Mouse (Mus musculus): ENCODE measurements around the gene Rbm5. TPM values are rescaled to one million over a fixed set of nuclear protein-coding genes. Genes with fewer than 3 reads are reported as not detected.

Rbm5 gene
- polyA plus RNA-seq, 1 experiment from 2014 or later, result 193 TPM

- Histone ChIP-seq H3K9ac (no peak overlapping the region), H3K4me1 (peaks cover 58% of the 10 kb centered on the region), H3K36me3 (no peaks in the 10 kb centered on the region), H3K9me3 (no peaks in the 10 kb centered on the region), H3K27ac (no peak overlapping the region), H3K4me2 (no peak overlapping the region), H3K4me3 (no peak overlapping the region), H3K27me3 (no peaks in the 10 kb centered on the region)
- 63% methylated on average over 6 of the region's 6 CpGs for WGBS
- ATAC-seq (ENCODE audit: insufficient number of reproducible peaks, low FRiP score, low TSS enrichment, low read depth), result no peak
These were observed 41.7 kb downstream of the Rbm5 start for GRCm38 (mm10) chr9:107728919-107729670.

GRCm38 (mm10) chr9:107727041-107727440 is 43.8 kb downstream of the Rbm5 start:
- Histone ChIP-seq H3K4me3 (no peak overlapping the region), H3K9ac (no peak overlapping the region), H3K36me3 (no peaks in the 10 kb centered on the region), H3K4me2 (no peak overlapping the region), H3K27me3 (no peaks in the 10 kb centered on the region), H3K4me1 (peaks cover 76% of the 10 kb centered on the region), H3K9me3 (no peaks in the 10 kb centered on the region), H3K27ac (peak overlapping the region; percentile 17)
- WGBS, result 28% methylated on average over 3 of the region's 3 CpGs
- ATAC-seq (ENCODE audit: insufficient number of reproducible peaks, low FRiP score, low TSS enrichment, low read depth), result no peak

- H3K27ac ChIP-seq, result peak overlapping the region; percentile 75
- no peak overlapping the region for H3K4me3 ChIP-seq
- no peak overlapping the region for H3K4me2 ChIP-seq
- peaks cover 79% of the 10 kb centered on the region for H3K4me1 ChIP-seq
- ATAC-seq (ENCODE audit: insufficient number of reproducible peaks, low FRiP score, low TSS enrichment, low read depth), result no peak
- no peaks in the 10 kb centered on the region for H3K27me3 ChIP-seq
- no peaks in the 10 kb centered on the region for H3K36me3 ChIP-seq
- no peaks in the 10 kb centered on the region for H3K9me3 ChIP-seq
- WGBS, result 82% methylated on average over 1 of the region's 1 CpGs
- H3K9ac ChIP-seq, result no peak overlapping the region
These were observed 46.0 kb downstream of the Rbm5 start for GRCm38 (mm10) chr9:107724796-107725195.

GRCm38 (mm10) chr9:107723794-107724531 is 46.8 kb downstream of the Rbm5 start:
- H3K36me3 ChIP-seq, result no peaks in the 10 kb centered on the region
- H3K4me3 ChIP-seq, result peak overlapping the region; percentile 7; the same call in 1 of the 2 replicates
- 4% methylated on average over 11 of the region's 11 CpGs for WGBS
- peaks cover 73% of the 10 kb centered on the region for H3K4me1 ChIP-seq
- peak; percentile 38; the same call in 1 of the 2 replicates for ATAC-seq (ENCODE audit: insufficient number of reproducible peaks, low FRiP score, low TSS enrichment, low read depth)
- peak overlapping the region; percentile 37 for H3K4me2 ChIP-seq
- no peaks in the 10 kb centered on the region for H3K27me3 ChIP-seq
- no peak overlapping the region for H3K9ac ChIP-seq
- H3K9me3 ChIP-seq, result no peaks in the 10 kb centered on the region
- peak overlapping the region; percentile 75 for H3K27ac ChIP-seq

GRCm38 (mm10) chr9:107723292-107723691 is 47.5 kb downstream of the Rbm5 start:
- ATAC-seq (ENCODE audit: insufficient number of reproducible peaks, low FRiP score, low TSS enrichment, low read depth), result no peak
- H3K36me3 ChIP-seq, result no peaks in the 10 kb centered on the region
- peak overlapping the region; percentile 75 for H3K27ac ChIP-seq
- H3K27me3 ChIP-seq, result no peaks in the 10 kb centered on the region
- no peaks in the 10 kb centered on the region for H3K9me3 ChIP-seq
- H3K4me1 ChIP-seq, result peaks cover 73% of the 10 kb centered on the region
- no peak overlapping the region for H3K9ac ChIP-seq
- 18% methylated on average over 6 of the region's 6 CpGs for WGBS
- peak overlapping the region; percentile 37 for H3K4me2 ChIP-seq
- H3K4me3 ChIP-seq, result no peak overlapping the region

GRCm38 (mm10) chr9:107718781-107719540 is 51.8 kb downstream of the Rbm5 start:
- H3K9ac ChIP-seq, result no peak overlapping the region
- ATAC-seq (ENCODE audit: insufficient number of reproducible peaks, low FRiP score, low TSS enrichment, low read depth), result no peak
- peaks cover 87% of the 10 kb centered on the region for H3K4me1 ChIP-seq
- H3K4me3 ChIP-seq, result no peak overlapping the region
- WGBS, result 78% methylated on average over 10 of the region's 10 CpGs
- no peaks in the 10 kb centered on the region for H3K9me3 ChIP-seq
- H3K27ac ChIP-seq, result peak overlapping the region; percentile 68
- H3K27me3 ChIP-seq, result no peaks in the 10 kb centered on the region
- no peaks in the 10 kb centered on the region for H3K36me3 ChIP-seq
- H3K4me2 ChIP-seq, result no peak overlapping the region

GRCm38 (mm10) chr9:107716951-107717350 is 53.8 kb downstream of the Rbm5 start:
- no peaks in the 10 kb centered on the region for H3K9me3 ChIP-seq
- peak; percentile 46; the same call in 1 of the 2 replicates for ATAC-seq (ENCODE audit: insufficient number of reproducible peaks, low FRiP score, low TSS enrichment, low read depth)
- no peak overlapping the region for H3K4me2 ChIP-seq
- H3K36me3 ChIP-seq, result no peaks in the 10 kb centered on the region
- no peak overlapping the region for H3K9ac ChIP-seq
- peak overlapping the region; percentile 91 for H3K27ac ChIP-seq
- H3K4me1 ChIP-seq, result peaks cover 76% of the 10 kb centered on the region
- H3K4me3 ChIP-seq, result no peak overlapping the region
- 29% methylated on average over 6 of the region's 6 CpGs for WGBS
- no peaks in the 10 kb centered on the region for H3K27me3 ChIP-seq

GRCm38 (mm10) chr9:107715632-107716031 is 55.2 kb downstream of the Rbm5 start:
- Histone ChIP-seq H3K4me1 (peaks cover 65% of the 10 kb centered on the region), H3K27me3 (no peaks in the 10 kb centered on the region), H3K36me3 (no peaks in the 10 kb centered on the region), H3K4me3 (no peak overlapping the region), H3K27ac (peak overlapping the region; percentile 91), H3K4me2 (no peak overlapping the region), H3K9ac (no peak overlapping the region), H3K9me3 (no peaks in the 10 kb centered on the region)
- no peak for ATAC-seq (ENCODE audit: insufficient number of reproducible peaks, low FRiP score, low TSS enrichment, low read depth)
- WGBS, result 88% methylated on average over 2 of the region's 2 CpGs

GRCm38 (mm10) chr9:107714221-107714952 is 56.4 kb downstream of the Rbm5 start:
- H3K27ac ChIP-seq, result peak overlapping the region; percentile 91
- no peak overlapping the region for H3K9ac ChIP-seq
- WGBS, result 7% methylated on average over 12 of the region's 12 CpGs
- H3K27me3 ChIP-seq, result peaks cover 2% of the 10 kb centered on the region; the same call in 1 of the 2 replicates
- no peaks in the 10 kb centered on the region for H3K36me3 ChIP-seq
- no peak overlapping the region for H3K4me3 ChIP-seq
- no peaks in the 10 kb centered on the region for H3K9me3 ChIP-seq
- ATAC-seq (ENCODE audit: insufficient number of reproducible peaks, low FRiP score, low TSS enrichment, low read depth), result peak; percentile 35
- H3K4me1 ChIP-seq, result peaks cover 69% of the 10 kb centered on the region
- peak overlapping the region; percentile 31 for H3K4me2 ChIP-seq

GRCm38 (mm10) chr9:107709697-107710483 is 60.9 kb downstream of the Rbm5 start, which contains the start of gene Sema3f:
TSS of gene Sema3f (minus strand) at chr9:107710475.
- H3K9me3 ChIP-seq, result no peaks in the 10 kb centered on the region
- under 1% methylated on average over 82 of the region's 86 CpGs for WGBS
- peak within 1 kb of the TSS; percentile 78 for H3K4me3 ChIP-seq
- ATAC-seq (ENCODE audit: insufficient number of reproducible peaks, low FRiP score, low TSS enrichment, low read depth), result peak; percentile 74
- H3K4me2 ChIP-seq, result peak within 1 kb of the TSS; percentile 95
- peaks cover 2% of the 10 kb centered on the region; the same call in 1 of the 2 replicates for H3K27me3 ChIP-seq
- H3K36me3 ChIP-seq, result peaks cover 6% of the 10 kb centered on the region; the same call in 1 of the 2 replicates
- peak within 1 kb of the TSS; percentile 88 for H3K9ac ChIP-seq
- peaks cover 68% of the 10 kb centered on the region for H3K4me1 ChIP-seq
- peak within 1 kb of the TSS; percentile 93 for H3K27ac ChIP-seq
